Mouse (Mus musculus) granulocyte monocyte progenitor cell, adult 5-6 weeks (primary cell): Measurements from ENCODE around the gene Zfand3. TPM values are rescaled to one million over a fixed set of nuclear protein-coding genes. Genes with fewer than 3 reads are reported as not detected.

ENCODE experiments used
- ATAC-seq: replicated peaks from 2 replicates; pipeline ENCODE4 v1.8.0; 2016; ENCODE audit warnings: mild to moderate bottlenecking, moderate TSS enrichment, inconsistent platforms; ENCODE audit not compliant: poor library complexity, severe bottlenecking
- total RNA-seq, 2 experiments: library from RNA; stranded (forward) in 1 of 2; stranded (reverse) in 1 of 2; fragments of 200-712, 200-1000 nt in 1 of 2; fragments of >200 nt in 1 of 2; fragmentation: Nextera tagmentation in 1 of 2; gene quantifications; 2 replicates each; pipeline ENCODE4 v1.2.3; 2014 to 2017

Gene Zfand3
- total RNA-seq (2014; fragmentation: Nextera tagmentation) (6.7 and 19.3 TPM in 2 replicates), total RNA-seq (2017) (9.1 and 22.3 TPM in 2 replicates)

- peak; percentile 80 for ATAC-seq
These were observed at the start of gene Zfand3 for GRCm38 (mm10) chr17:30004203-30005102. TSS of gene Zfand3 (plus strand) at chr17:30004733.

- ATAC-seq: no peak
These were observed 48.7 kb upstream of the Zfand3 start for GRCm38 (mm10) chr17:29955880-29956279.

- ATAC-seq: peak; percentile 9; the same call in 1 of the 2 replicates
These were observed 40.7 kb upstream of the Zfand3 start for GRCm38 (mm10) chr17:29963730-29964259.

- no peak for ATAC-seq
These were observed 39.0 kb upstream of the Zfand3 start for GRCm38 (mm10) chr17:29965506-29965905.

- ATAC-seq: no peak
These were observed 34.4 kb upstream of the Zfand3 start, which contains the start of gene Mdga1 for GRCm38 (mm10) chr17:29970037-29970555. TSS of gene Mdga1 (minus strand) at chr17:29970087.

GRCm38 (mm10) chr17:29971761-29972432 is 32.6 kb upstream of the Zfand3 start:
- ATAC-seq: no peak

- ATAC-seq: no peak
These were observed 31.3 kb upstream of the Zfand3 start for GRCm38 (mm10) chr17:29973226-29973625.

- ATAC-seq: peak; percentile 82
These were observed 28.8 kb upstream of the Zfand3 start for GRCm38 (mm10) chr17:29975731-29976130.

GRCm38 (mm10) chr17:29979020-29979419 is 25.5 kb upstream of the Zfand3 start:
- ATAC-seq: no peak

- peak; percentile 48 for ATAC-seq
These were observed 24.7 kb upstream of the Zfand3 start for GRCm38 (mm10) chr17:29979841-29980240.

GRCm38 (mm10) chr17:29981568-29981967 is 23.0 kb upstream of the Zfand3 start:
- no peak for ATAC-seq

GRCm38 (mm10) chr17:29983190-29983589 is 21.3 kb upstream of the Zfand3 start:
- no peak for ATAC-seq

GRCm38 (mm10) chr17:29984931-29985330 is 19.6 kb upstream of the Zfand3 start:
- ATAC-seq: no peak

GRCm38 (mm10) chr17:29985534-29985933 is 19.0 kb upstream of the Zfand3 start:
- no peak for ATAC-seq

- no peak for ATAC-seq
These were observed 16.4 kb upstream of the Zfand3 start for GRCm38 (mm10) chr17:29988141-29988540.

GRCm38 (mm10) chr17:29989653-29990052 is 14.9 kb upstream of the Zfand3 start:
- no peak for ATAC-seq

- peak; percentile 57 for ATAC-seq
These were observed 14.4 kb upstream of the Zfand3 start for GRCm38 (mm10) chr17:29990136-29990535.

GRCm38 (mm10) chr17:29990845-29991244 is 13.7 kb upstream of the Zfand3 start:
- ATAC-seq: peak; percentile 75

- no peak for ATAC-seq
These were observed 11.0 kb upstream of the Zfand3 start for GRCm38 (mm10) chr17:29993488-29993887.

- ATAC-seq: no peak
These were observed 10.5 kb upstream of the Zfand3 start for GRCm38 (mm10) chr17:29994011-29994410.

- ATAC-seq: no peak
These were observed 10.1 kb upstream of the Zfand3 start for GRCm38 (mm10) chr17:29994459-29994858.
